In the genomic region with DNA sequence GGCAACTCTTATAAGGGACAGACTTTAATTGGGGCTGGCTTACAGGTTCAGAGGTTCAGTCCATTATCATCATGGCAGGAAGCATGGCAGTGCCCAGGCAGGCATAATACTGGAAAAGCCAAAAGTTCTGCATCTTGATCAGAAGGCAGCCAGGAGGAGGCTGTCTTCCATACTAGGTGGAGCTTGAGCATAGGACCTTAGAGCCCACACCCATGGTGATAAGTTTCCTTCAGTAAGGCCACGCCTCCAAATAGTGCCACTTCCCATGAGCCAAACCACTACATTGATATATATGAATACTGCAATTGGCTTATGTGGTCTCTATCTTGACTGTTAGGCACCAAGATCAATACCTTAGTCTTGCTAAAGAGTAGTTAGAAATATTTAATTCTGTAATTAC, we compare ENCODE assay signal across 13 mouse cellular contexts. TPM values are rescaled to one million over a fixed set of nuclear protein-coding genes. Genes with fewer than 3 reads are reported as not detected.
"Had no signal": no experiment of that assay in that cellular context is flagged by ENCODE, and none has a peak within 500 bp of the region (broad histone marks: within the 10 kb centered on the region; RNA-seq: fewer than 3 reads in every experiment).

No protein-coding gene starts in this region.

- H3K27me3 ChIP-seq: midbrain, embryonic 12.5 days; neural tube, embryonic 15.5 days had no signal

- H3K9ac ChIP-seq: midbrain, embryonic 12.5 days; neural tube, embryonic 15.5 days had no signal

- H3K9me3 ChIP-seq: limb, embryonic 10.5 days; midbrain, embryonic 12.5 days; neural tube, embryonic 15.5 days had no signal

- H3K4me2 ChIP-seq: midbrain, embryonic 12.5 days; neural tube, embryonic 15.5 days had no signal

- H3K4me1 ChIP-seq: limb, embryonic 10.5 days; midbrain, embryonic 12.5 days; neural tube, embryonic 15.5 days had no signal

- DNase-seq: kidney, adult 11 months; kidney, postnatal 10 days; kidney, postnatal 4 days; lung, adult 18-20 months; lung, postnatal 36 days; thymus, postnatal 14 days had no signal

- ATAC-seq: lung, postnatal 0 days had no signal

- H3K27ac ChIP-seq: layer of hippocampus, adult 2 months; limb, embryonic 10.5 days; midbrain, embryonic 12.5 days; neural tube, embryonic 15.5 days; stomach, postnatal 0 days had no signal

- H3K4me3 ChIP-seq: layer of hippocampus, adult 2 months; limb, embryonic 10.5 days; midbrain, embryonic 12.5 days; myocyte; neural tube, embryonic 15.5 days had no signal

RNA-seq across cellular contexts. Expression of a gene that starts 52.2 kb away (rescaled TPM):
- polyA plus RNA-seq: lung, postnatal 0 days had no signal
